Mouse (Mus musculus): ENCODE results near the gene Ncor2. TPM values are rescaled to one million over a fixed set of nuclear protein-coding genes. Genes with fewer than 3 reads are reported as not detected.

Gene Ncor2
- total RNA-seq, 2 experiments from 2014 or later = 228 to 270 TPM

- H3K27ac ChIP-seq = peak overlapping the region; percentile 60; the same call in 1 of the 2 replicates
- intact Hi-C loops (cut with DNase I) = loop anchor here (2.0 kb wide), 1 partner anchor 19 kb away; no protein-coding TSS in a partner anchor
- DNase-seq (ENCODE audit: extremely low spot score in 1 of 2, low spot score in 2 of 2) = no peak
- no peak for TF ChIP-seq CTCF (IDR thresholded peaks at IDR 0.05)
- no peak overlapping the region for H3K4me3 ChIP-seq
These were observed 24.8 kb downstream of the Ncor2 start for GRCm38 (mm10) chr5:125154178-125154577.

DNA sequence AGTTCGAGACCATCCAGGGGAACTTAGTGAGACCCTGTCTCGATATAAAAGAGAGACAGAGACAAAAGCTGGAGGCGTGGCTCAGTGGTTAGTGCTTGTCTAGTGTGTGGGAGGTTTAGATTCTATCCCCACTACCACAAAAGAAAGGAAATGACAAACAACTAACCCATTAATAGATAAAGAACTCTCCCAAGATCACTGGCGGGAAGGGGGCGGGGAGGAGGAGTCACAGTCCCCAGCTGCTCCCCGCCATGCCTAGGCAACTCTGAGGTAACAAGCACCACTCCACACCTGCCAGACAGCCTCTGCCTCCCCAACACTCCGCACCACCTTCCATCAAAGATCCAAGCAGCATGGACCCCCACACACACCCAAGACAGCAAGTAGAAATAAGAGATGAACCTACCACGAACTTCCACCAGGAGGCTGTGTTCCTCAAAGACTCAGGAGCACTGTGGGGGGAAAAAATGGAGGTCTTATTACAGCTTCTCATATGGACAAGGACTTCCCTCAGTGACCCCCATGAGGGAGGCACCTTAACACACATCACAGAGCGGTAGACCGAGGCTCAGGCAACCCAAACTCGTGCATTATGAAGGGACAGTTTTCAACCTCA lies 25.7 kb downstream of the Ncor2 start:
- TF ChIP-seq CTCF (IDR thresholded peaks at IDR 0.05) = peak; percentile 29
- no peak for DNase-seq (ENCODE audit: extremely low spot score in 1 of 2, low spot score in 2 of 2)
- H3K4me3 ChIP-seq = no peak overlapping the region
- intact Hi-C loops (cut with DNase I) = no loop called here
- H3K27ac ChIP-seq = no peak overlapping the region

DNA sequence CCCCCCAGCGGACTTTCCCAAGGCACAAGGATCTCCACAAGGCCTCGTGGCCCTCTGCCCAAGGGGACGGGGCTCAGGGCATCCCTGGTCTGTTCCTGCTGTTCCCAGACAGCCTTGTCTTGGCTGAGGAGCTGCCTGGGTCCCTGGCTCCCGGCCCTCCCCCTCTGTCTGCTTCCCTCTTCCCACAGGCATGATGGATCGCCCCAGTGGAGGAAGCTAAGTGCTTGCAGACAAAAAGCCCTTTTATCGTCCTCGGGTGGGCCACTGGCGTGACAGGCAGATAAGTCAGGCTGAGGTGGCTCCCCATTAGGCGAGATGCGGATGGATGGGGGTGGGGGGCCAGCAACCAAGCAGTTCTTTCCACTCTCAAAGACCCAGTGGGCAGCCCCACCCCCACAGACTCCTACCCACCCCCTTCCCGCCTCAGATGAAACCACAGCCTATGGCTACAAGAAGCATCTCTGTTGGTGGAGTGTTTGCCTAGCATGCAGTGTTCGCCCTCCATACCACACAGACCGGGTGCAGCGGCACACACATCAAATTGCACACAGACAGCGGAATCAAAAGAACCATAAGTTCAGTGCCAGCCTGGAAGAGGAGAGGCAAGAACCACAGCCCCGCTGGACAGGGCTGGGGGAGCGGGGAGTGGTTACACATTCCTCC lies 27.0 kb downstream of the Ncor2 start:
- DNase-seq (ENCODE audit: extremely low spot score in 1 of 2, low spot score in 2 of 2) = peak in 1 of 2 experiments; percentile 32
- no peak for TF ChIP-seq CTCF (IDR thresholded peaks at IDR 0.05)
- intact Hi-C loops (cut with DNase I) = no loop called here
- Histone ChIP-seq H3K27ac (peak overlapping the region; percentile 2; the same call in 1 of the 2 replicates), H3K4me3 (no peak overlapping the region)

DNA sequence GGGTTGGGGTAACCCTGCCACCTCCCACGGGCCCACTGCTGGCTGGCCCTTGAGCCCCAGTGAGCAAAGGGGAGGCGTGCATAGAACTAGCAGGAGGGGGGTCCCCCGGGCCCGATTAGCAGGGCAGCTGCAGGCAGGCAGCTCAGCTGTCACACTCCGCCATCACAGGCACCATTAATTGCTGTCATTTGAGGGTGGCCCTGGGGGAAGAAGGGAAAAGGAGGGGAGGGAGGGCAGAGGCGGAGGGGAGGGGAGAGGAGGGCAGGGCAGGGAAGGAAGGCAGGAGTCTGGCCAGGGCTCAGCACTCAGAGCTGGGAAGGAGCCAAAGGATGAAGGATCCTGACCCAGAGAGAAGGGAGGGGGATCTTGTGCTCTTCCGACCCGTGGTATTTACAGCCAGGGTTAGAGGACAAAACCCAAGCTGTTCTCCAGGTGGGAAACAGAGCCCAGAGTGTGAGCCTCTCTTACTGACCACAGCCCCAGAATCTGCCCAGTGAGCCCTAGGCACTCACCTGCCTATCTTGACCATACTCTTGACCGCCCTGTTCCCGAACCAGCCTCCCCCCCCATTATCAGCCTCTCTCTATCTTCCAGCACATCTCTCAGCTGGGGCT lies 28.0 kb downstream of the Ncor2 start:
- intact Hi-C loops (cut with DNase I) = no loop called here

DNA sequence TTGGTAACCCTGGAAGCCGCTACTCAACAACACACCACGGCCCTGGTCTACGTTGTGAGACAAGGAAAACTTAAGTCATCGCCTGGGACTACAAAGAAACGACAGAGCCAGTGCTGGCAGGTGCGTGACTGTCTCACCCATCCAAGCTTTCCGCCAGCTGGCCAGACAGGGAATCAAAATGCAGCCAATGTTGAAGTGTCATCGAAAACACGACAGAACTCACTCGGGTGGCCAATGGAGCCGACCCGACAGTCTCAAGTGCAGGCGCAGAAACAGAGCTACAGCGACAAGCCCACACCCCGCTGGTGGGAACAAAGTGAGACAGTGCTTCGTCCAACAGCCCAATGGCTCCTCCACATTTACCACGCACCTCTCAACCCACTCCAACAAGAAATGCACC lies 29.9 kb downstream of the Ncor2 start:
- intact Hi-C loops (cut with DNase I) = no loop called here
- no peak; the same call in none of the 2 replicates for TF ChIP-seq CTCF (IDR thresholded peaks at IDR 0.05)
- no peak for DNase-seq (ENCODE audit: extremely low spot score in 1 of 2, low spot score in 2 of 2)
- H3K27ac ChIP-seq = peak overlapping the region; percentile 77; the same call in 1 of the 2 replicates
- H3K4me3 ChIP-seq = no peak overlapping the region

More for the DNA sequence above, 28.0 kb downstream of the Ncor2 start:
- DNase-seq (ENCODE audit: extremely low spot score in 1 of 2, low spot score in 2 of 2) = no peak
- no peak for TF ChIP-seq CTCF (IDR thresholded peaks at IDR 0.05)
- Histone ChIP-seq H3K4me3 (no peak overlapping the region), H3K27ac (0 out of 2 replicates have a peak overlapping the region, but pooled peaks have one; percentile 15)

DNA sequence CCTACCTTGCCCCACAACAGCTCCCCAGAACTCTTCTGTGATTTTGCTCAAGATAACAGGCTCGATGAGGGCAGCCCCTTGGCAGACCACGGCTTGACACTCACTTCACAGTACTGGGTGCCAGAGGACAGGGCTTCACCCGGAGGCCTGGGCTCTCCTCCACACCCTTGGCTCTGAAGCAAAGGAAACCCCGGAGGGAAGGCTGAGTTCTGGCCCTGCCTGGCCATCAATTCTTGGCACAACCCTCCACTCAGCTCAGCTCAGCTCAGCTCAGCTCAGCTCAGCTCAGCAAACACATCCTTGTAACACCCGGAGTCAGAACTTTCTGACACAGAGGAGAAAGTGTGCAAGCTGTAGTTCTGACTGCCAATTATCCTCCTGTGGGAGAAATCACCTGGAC lies 30.3 kb downstream of the Ncor2 start:
- no peak for TF ChIP-seq CTCF (IDR thresholded peaks at IDR 0.05)
- DNase-seq (ENCODE audit: extremely low spot score in 1 of 2, low spot score in 2 of 2) = no peak
- intact Hi-C loops (cut with DNase I) = no loop called here
- H3K4me3 ChIP-seq = no peak overlapping the region
- H3K27ac ChIP-seq = peak overlapping the region; percentile 77

GRCm38 (mm10) chr5:125148173-125148572 lies 30.8 kb downstream of the Ncor2 start:
- TF ChIP-seq CTCF (IDR thresholded peaks at IDR 0.05) = peak; percentile 21
- intact Hi-C loops (cut with DNase I) = no loop called here
- DNase-seq (ENCODE audit: extremely low spot score in 1 of 2, low spot score in 2 of 2) = no peak
- peak overlapping the region; percentile 77; the same call in 1 of the 2 replicates for H3K27ac ChIP-seq
- H3K4me3 ChIP-seq = no peak overlapping the region

DNA sequence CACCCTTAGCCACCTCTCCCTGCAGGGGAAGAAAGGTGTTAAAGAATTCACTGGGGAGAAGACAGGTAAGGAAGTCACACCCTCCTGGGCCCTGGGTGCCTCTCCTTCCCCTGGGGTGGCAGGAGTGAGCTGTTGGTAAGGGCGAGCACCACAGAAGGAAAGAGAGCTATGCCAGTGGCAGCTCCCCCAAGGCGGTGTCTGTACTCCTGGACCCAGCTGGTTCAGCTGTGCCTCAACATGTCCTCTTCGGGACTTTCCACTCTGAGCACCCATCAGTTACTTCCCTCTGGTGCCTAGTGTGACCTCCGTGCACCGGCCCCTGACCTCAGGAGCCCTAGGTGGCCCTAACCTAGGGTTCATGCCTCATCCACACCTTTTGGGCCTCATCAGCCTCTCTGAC lies 31.9 kb downstream of the Ncor2 start:
- intact Hi-C loops (cut with DNase I) = no loop called here
- DNase-seq (ENCODE audit: extremely low spot score in 1 of 2, low spot score in 2 of 2) = no peak
- Histone ChIP-seq H3K4me3 (no peak overlapping the region), H3K27ac (no peak overlapping the region)
- no peak for TF ChIP-seq CTCF (IDR thresholded peaks at IDR 0.05)

GRCm38 (mm10) chr5:125143114-125143872 lies 35.7 kb downstream of the Ncor2 start:
- Histone ChIP-seq H3K4me3 (no peak overlapping the region), H3K27ac (no peak overlapping the region; the same call in 1 of the 2 replicates)
- TF ChIP-seq CTCF (IDR thresholded peaks at IDR 0.05) = no peak
- intact Hi-C loops (cut with DNase I) = no loop called here
- no peak for DNase-seq (ENCODE audit: extremely low spot score in 1 of 2, low spot score in 2 of 2)

DNA sequence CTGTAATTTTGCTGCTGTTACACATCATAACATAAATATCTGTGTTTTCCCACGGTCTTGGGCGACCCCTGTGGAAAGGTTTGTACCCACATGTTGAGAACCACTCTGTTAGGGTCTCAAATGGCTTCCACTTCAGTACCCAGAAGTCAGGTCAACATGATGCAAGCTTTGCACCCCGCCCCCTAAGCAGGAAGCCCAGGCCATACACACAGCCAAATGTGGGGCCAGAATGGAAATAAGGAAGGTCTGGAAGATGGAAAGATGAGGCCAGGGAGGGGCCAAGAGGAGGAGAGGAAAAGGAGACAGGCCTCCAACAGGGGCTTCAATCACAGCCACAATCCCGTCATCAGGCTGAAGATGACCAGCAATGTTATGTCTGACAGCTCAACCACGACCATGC lies 37.1 kb downstream of the Ncor2 start:
- no peak for DNase-seq (ENCODE audit: extremely low spot score in 1 of 2, low spot score in 2 of 2)
- H3K27ac ChIP-seq = peak overlapping the region; percentile 98
- intact Hi-C loops (cut with DNase I) = loop anchor here (2.0 kb wide), 2 partner anchors 29 to 35 kb away; no protein-coding TSS in a partner anchor
- TF ChIP-seq CTCF (IDR thresholded peaks at IDR 0.05) = no peak; the same call in 1 of the 2 replicates
- H3K4me3 ChIP-seq = peak overlapping the region; percentile 54; the same call in 1 of the 2 replicates

GRCm38 (mm10) chr5:125141525-125141880 lies 37.5 kb downstream of the Ncor2 start:
- no peak for TF ChIP-seq CTCF (IDR thresholded peaks at IDR 0.05)
- peak overlapping the region; percentile 98 for H3K27ac ChIP-seq
- intact Hi-C loops (cut with DNase I) = loop anchor here (2.0 kb wide), 2 partner anchors 29 to 35 kb away; no protein-coding TSS in a partner anchor
- peak in 1 of 2 experiments; percentile 69 for DNase-seq (ENCODE audit: extremely low spot score in 1 of 2, low spot score in 2 of 2)
- H3K4me3 ChIP-seq = peak overlapping the region; percentile 54
